Mouse (Mus musculus) c-Kit-positive CD71-positive TER-119-negative erythroid progenitor cells, embryonic 14.5 days (primary cell): ENCODE data around the gene Zfp385a.

ENCODE experiments used
- DNase-seq: peaks from one replicate; pipeline ENCODE4 v3.0.0-alpha.2; 2013; ENCODE audit warnings: low read depth

The Zfp385a gene

DNA sequence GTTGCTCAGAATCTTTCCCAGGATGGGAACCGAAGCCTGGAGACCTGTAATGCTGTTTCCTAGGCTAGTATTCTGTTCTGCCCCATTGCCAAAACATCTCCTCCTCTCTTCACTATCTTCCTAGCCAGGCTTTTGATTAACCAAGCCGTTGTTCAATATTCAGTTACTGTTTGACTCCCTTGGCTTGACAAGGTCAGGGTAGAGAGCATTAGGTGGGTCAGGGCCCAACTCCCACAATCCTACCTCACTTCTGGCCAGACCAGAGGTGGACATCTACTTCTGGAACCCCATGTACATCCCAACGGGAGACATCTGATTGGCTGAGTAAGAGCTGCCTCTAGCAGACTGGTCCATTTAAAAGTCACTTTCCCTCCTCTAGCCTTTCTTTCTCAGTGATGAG is 23.1 kb upstream of the Zfp385a start:
- DNase-seq, result no peak

DNA sequence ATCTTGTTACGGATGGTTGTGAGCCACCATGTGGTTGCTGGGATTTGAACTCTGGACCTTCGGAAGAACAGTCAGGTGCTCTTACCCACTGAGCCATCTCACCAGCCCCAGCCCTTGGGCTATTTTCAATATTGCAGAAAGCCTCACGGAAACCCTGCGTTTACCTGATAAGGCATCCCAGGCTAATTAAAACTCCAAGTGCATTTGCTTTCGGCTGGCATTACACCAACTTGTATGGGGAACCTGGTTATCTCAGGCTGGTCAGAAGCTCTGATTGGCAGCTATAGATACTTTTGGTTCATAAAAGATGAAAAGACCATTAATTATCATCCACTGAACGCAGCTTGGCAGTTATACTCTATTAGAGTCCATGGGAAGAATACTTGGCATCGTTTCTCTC is 22.4 kb upstream of the Zfp385a start:
- DNase-seq, result peak; percentile 65

DNA sequence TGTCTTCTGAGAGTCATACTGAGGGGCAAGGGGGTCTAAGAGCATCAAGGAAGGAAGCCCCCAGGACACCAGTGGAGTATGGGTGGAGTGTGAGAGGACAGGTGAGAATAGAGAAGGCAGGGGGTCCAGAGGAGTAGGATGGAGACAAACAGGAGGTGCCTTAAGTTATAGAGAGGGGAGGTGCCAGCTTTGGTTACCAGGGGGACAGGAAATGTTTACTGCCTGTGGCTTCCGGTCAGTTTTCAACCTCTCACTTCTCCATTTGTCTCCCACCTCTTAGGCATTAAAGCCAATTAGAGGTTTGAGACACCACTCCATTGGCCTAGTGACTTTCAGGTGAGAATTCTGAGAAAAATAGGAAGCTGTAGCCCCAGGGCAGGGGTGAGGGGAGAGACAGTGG is 21.4 kb upstream of the Zfp385a start:
- DNase-seq, result no peak

DNA sequence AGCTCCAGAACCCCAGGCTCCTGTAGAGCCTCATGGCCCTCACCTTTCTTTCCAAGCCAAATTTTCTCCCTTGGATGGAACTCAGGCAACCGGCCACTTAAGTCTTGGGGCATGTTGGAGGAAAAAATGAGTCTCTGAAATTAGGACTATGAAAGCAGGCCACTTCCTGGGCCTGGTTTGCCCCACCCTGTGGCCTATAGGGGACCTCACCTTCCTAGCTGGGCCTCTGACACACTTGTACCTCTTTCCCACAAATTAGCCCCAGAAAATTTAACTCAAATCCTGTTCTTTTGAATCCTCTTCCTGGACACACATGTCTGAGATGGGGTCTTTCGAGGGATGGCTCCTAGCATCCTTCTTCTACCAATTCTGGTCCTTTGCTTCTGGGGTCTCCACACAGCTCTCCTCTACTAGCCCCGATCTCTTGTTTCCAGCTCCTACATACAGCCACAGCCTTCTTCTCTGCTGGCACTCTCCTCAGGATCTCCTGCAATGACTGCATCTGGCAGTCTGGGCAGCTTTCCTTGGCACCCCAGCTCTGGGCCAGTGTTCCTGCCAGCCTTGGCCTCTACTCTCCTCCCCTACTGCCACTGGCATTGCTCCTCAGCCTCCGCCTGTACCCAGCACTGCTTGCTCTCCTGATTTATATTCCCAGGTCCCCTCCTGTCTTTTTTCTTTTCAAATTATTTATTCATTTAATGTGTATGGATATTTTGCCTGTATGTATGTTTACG is 20.1 kb upstream of the Zfp385a start:
- DNase-seq, result no peak

DNA sequence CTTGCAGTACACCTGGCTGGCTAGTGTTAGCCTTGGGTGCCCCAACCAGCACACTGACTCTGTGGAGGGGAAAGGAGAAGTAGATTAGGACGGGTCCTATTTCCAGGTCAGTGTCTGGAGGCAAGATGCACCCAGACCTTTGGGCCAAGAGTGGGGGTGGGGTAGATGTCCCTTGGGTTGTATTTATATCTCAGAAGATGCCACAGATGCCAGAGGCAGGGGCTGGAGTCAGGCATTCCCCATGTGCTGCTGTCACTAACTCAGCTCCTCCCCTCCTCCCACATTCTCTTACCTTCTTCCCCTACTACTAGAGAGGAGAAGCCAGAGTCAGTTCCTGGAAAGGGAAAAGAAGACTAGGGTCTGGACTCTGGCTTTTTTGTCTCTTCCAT is 19.2 kb upstream of the Zfp385a start:
- no peak for DNase-seq

DNA sequence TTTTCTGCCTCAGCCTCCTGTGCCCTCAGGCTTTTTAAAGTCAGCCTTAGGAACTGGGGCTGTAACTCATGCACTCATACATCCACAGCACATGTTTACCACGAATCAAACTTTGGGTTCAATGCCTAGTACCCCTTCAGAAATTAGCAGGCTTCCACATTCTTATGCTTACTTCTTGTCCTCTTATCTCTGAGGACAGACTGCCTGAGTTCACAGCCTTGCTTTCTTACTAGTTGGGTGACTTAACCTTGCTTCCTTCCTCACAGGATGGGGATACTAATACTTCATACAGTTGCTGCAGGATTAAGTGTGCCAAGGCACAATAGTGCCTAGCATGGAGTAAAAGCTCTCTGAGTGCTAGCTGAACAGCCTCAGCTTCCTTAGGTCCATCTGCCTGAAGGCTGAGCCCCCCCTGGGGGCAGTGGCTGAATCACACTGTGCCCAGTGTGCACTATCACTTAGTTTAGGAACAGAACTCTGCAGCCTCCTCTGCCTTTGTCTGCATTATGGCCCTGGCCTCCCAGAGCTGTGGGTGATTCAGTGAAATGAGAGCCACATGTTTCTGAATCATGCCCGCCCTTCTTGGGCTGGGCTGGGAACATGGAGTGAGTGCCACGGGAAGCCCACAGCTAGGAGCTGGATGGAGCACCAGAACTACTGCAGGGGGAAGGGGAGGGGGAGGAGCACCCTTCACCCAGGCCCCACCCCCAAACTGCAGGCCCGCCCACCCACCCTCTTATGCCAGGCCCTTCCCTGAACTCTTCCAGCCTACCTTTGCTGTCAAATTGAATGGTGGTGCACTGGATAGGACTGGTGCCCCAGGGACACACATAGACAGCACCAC is 18.6 kb upstream of the Zfp385a start:
- no peak for DNase-seq

DNA sequence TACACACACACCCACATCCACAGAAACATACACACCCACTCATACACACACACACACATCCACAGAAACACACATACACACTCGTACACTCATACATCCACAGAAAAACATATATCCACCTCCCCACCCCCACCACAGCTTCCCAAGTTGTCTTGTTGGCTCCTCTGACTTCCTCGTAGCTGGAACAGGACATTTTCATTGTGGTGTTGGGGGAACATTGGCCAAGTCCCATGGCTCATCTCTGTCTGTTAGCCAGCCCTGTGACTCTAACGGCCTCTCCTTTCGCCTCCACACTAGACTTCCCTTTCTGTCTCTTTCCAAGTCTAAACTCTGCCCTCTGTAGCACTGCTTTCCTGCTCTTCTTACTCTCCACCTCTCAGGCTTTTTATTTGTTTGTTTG is 17.9 kb upstream of the Zfp385a start:
- no peak for DNase-seq

DNA sequence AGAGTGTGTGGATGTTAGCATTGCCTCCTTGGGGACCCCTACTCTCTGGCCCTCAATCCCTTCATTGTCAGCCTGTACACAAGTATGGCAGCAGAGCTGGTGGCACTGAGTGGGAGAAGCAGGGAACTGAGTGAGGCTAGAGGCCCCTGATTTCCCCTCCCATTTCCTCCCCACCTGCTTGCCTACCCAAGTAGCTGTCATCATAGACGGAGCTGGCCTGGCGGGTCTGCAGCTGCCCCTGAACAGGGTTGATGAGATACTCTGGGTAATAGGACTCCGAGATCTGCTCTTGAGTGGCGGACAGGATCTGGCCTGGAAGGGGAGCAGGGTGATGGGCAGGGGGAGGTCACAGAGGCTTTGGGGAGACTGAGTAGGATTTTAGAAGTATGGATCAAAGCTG is 16.2 kb upstream of the Zfp385a start:
- no peak for DNase-seq

DNA sequence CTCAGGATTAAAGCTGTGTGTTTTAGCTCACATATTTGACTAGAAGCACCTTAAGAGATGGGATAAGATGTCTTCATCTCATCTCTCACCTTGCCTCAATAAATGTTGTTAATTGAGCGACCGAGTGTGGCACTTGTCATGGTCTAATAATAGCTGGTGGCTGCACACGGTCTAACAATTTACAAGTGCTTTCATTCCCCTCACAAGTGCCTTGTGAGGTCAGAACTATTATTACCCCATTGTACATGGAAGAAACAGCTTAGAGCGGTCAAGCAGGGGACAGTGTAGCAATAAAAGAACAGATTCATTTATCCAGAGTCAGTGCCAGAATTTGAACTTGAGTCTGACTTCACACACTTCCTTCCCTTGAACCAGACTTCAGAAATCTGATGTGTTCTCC is 15.5 kb upstream of the Zfp385a start:
- DNase-seq, result no peak

DNA sequence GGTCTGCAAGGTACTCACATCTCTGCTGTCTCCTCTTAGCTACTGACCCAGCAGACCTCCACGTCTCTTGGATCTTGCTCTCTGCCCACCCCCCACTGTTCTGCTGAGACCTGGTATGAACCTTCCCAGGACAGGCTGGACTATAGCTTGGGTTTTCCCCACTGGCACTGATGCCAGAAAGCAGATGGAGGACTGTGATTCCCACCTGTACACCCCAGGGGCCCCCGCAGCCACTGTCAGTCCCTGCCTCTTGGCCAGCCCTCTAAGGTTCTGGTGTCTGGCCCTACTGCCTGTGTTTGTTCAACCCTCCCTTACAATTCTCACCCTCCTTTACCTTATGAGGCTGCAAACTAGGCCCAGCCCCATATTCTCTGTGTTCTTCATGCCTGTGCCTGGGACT is 14.8 kb upstream of the Zfp385a start:
- no peak for DNase-seq

DNA sequence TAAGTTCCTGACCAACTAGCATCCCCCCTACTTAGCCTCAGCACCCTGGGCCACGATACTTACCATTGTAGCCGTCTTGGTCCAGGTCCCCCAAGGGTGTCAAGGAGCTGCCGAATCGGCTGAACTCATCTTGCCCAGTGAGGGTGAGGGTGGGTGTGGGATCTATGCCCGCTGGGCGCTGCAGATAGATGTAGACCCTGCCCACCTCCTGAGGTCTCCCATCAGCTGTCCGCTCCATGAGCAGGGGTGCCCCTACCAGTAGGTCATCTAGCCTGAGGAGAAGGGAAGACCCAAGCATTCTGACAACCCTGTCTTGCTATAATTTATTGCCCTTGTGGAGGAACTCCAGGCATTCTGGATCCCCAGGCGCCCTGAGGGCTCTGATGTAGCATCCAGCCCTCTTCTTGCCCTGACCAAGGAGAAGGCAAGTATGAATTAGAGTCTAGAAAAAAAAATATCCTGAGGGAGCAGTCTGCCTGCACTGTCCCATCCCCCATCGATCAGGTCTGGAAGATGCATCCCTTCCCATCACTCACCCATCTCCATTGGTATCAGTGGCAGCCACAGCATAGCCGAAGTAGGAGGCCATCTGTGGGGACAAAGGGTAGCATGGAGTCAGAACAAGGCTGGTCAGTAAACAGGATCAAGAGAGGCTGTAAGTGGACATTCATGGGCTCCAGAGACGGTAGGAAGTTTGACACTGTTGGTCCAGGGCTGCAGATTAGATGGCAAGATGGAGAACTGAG is 13.8 kb upstream of the Zfp385a start:
- DNase-seq, result no peak

DNA sequence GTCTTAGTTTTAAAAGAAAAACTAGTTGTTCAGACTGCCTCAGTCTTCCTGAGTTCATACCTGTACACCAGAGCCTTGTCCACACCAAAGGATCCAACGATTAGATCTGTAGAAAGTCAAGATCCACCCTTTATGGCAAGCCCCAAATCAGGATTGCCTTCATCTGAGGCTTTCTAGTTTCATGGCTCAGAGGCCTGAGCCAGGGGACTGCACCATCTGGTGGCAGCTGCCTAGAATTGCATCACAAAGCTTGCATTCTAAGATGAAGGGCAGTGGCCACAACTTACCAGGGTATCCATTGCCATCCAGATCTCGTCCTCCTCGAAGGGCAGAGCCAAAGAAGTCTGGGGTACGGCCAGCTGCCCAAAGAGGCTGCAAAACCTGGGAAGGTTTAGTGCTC is 13.0 kb upstream of the Zfp385a start:
- DNase-seq, result no peak

DNA sequence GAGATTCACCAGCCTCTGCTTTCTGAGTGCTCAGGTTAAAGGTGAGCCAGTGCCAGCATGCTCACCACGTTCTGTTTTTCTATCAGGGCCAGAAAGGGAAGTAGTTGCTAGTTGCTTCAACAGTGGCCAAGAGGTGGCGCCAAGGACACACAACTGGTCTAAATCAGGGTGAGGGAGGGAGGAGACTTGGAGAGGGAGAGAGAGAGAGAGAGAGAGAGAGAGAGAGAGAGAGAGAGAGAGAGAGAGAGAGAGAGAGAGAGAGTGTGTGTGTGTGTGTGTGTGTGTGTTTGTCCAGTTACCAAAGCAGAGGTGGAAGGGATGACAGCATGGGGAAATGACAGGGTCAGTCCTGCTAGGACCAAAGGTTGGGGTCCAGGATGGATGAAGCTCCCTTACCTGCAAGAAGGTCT is 7.4 kb upstream of the Zfp385a start:
- no peak for DNase-seq

DNA sequence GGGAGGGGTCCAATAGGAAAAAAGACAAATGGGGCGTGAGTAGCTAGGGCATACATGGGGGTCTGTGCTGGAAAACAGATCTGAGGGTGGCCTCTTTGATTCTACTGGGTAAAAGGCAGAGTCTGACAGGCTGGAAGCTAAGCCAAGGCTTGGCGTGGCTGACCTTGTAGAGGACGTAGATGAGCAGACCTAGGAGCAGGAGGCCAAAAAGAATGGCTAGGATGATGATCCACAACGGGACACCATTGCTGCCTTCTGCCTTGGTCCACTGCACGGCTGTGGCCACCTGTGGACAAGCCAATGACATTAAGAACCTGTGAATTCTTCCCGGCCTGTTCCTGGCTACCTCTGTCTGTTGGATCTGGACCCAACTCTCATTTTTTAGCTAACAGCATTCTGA is 5.9 kb upstream of the Zfp385a start:
- no peak for DNase-seq

DNA sequence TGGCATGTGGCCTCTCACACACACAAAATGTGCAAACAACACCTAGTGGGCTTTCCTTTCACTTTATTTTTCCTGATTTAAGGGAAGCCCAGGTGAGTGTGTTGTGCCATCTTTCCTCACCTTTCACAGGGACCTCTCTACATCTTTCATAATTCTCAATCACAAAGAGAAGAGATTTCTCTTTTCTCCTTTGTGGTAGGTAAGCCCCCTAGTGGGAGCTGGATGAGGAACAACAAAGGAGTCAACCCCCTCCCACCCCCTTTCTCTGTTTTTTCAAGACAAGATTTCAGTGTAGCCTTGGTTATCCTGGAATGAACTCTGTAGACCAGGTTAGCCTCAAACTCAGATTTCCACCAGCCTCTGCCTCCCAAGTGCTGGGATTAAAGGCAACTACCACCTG is 3.7 kb upstream of the Zfp385a start:
- DNase-seq, result no peak

DNA sequence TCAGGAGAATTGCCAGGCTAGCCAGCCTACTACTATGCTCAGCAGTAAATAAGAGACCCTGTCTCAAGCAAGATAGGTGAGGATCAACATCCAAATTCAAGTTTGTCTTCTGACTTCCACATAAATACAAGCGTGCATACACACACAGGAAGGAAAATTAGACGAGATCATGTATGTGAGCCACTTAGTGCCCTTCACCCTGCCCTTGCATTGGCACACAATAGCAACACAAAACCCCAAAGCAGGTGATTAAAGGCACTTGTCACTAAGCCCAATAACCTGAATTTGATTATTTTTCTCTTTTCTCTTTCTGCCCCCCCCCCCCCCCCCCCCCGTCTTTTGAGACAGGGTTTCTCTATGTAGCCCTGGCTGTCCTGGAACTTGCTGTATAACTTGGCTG is 3.1 kb upstream of the Zfp385a start:
- DNase-seq, result no peak

DNA sequence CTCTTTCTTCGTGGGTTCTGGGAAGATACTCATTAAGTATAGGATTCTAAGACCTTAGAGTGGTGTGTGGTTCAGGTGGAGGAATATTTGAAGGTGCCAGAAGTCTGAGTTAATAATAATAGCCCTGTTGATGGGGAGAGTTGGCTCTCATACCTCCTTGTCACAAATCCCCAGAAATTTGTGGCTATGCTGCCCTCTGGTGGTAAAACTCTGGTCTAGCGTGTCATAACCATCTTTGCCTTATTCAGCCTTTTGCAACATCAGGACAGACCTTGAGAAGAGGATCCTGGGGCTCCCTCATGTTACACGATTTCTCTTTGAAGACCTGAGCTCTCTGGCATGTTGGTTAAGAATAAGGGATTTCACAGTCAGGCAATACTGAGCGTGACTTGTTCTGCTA is 2.5 kb upstream of the Zfp385a start:
- peak; percentile 81 for DNase-seq

DNA sequence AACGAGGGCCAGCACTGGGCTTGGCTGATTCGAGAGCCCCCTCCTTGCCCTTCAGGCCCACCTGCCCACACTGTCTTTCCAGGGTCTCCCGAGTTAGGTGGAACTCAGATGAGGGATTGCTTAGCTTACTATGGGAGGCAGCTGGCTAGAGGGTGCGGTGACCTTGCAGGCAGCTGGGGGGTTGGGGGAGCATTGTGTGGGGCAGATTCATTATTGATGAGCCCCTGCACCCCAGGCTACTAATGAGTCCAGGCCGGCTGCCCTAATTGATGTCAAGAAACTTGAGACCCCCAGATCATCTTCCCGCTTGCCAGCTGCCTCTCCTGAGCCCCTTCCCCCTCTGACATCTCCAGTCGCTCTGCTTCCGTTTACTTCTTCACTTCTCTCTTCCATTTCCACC is 1.7 kb upstream of the Zfp385a start:
- DNase-seq, result no peak

DNA sequence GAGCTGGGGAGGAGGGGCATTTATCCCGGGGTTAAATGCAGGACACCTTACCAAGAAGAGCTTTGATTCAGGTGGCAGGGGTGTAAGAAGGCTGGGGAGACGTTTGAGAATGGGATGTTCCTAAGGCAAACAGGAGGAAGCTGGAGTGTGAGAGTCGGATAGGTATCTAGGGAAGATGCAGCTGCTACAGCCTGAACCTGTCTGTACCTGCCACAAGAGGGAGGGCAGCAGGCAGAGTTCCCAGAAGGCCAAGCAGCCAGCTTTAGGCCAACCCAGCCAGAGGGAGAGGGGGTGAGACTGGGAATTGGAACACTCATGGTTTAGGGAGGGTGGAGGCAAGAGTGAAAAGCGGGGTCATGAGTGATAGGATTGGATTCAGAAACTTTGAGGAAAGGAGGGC is 893 bp upstream of the Zfp385a start:
- DNase-seq, result no peak

DNA sequence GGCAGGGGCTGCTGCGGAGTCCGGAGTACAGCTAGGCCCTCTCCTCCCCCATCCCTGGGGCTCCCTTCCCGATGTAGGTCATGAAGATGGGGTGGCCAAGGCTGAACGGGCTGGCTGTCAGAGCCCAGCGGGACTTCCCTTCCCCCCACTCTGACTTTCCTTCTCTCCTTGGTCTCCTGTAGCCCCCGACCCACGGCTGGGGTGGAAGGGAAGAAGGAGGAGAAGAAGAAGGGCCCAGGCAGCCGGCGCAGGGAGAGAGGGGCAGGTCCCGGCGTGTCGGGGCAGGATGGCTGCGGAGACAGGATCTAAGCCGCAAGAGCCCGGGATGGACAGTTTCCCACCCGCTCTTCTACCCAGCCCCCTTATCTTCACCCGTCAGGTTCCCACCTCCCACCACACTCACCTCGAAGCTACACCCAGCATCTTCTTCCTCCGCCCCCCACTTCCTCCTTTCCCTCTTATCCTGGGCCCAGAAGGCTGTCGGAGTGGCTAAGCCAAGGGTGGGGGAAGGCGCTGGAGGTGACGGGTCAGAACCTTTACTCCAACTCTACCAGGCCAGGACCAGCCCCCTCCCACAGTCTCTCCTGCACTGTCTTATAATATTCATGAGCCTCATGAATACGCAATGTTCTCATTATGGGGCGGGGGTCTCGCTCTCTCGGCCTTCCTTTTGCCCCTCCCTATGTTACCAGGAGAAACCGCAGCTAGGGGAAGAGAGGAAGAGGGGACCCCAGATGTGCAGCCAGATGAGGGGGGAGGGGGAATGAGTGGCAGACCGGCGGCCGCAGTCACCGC is 530 bp downstream of the Zfp385a start:
- no peak for DNase-seq

DNA sequence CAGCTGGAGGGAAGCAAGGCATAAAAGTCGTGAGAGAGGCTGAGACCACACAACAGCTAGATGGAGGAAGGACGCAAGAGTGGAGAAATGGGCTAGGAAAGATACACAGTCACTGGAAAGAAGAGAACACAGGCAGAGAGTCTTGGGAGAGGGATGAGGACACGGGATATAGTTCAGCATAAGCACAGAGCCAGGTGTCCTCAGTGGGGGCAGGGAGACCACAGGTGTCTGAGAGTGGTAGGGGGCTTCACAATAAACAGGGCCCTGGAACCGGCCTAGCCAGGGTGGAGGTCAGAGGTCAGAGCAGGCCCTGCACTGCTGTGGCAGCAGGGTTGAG is 1.1 kb downstream of the Zfp385a start:
- DNase-seq, result no peak

DNA sequence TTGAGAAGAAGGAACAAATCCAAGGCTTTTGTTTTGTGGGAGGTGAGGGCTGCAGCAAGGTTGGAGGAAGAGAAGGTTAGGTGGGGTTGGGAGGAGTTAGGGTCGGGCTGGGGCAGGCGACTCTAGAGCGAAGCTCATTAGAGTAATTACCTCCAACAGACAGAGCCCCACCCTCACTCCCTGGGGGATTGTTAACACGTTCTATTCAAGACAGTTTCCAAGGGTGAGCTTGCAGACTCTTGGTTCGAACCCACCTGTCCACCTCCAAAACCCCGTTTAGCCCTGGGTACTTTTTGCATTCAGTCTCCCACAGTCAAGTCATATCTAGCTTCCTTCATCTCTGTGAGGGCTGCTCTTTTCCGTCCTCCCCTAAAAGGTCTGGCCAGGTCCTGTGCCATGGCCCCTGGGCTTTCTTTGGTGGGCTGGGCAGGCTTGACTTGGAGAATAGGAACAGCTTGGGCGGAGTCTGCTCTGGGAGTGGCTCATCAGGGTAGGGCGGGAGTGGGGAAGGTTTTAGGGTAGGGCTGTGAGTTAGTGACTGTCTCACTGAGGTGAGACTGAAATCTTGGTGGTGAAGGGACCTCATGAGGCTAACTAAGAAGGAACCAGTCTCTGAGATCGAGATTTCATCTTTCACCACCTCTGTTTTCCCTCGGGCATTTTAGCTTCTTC is 2.8 kb downstream of the Zfp385a start:
- no peak for DNase-seq
